Mouse (Mus musculus) spleen, adult 2 months (tissue): ENCODE measurements around the gene Hspd1. TPM values are rescaled to one million over a fixed set of nuclear protein-coding genes. Genes with fewer than 3 reads are reported as not detected.
"Not testable (repeated sequence)": the region's sequence is repeated elsewhere in the genome, so short reads cannot be mapped to it uniquely, and the experiment has no call there.

Experiments used
- DNase-seq, 2 experiments: peaks; one replicate each; pipeline versions ENCODE4 v3.0.0 to v3.0.0-alpha.2; 2012 to 2021; ENCODE audit warnings: low spot score in 2 of 2, low read depth in 1 of 2
- H3K27ac ChIP-seq: fragments of 200-500 bp; 2 replicates; pipeline ENCODE4 v1.5.1; 2012; ENCODE audit warnings: low read length, inconsistent platforms; ENCODE audit not compliant: insufficient read depth
- H3K27me3 ChIP-seq: fragments of 200-500 bp; 2 replicates; pipeline ENCODE4 v1.6.1; 2012; ENCODE audit warnings: mild to moderate bottlenecking, moderate library complexity, low read length, inconsistent platforms; ENCODE audit not compliant: control insufficient read depth, insufficient read depth
- H3K36me3 ChIP-seq: fragments of 200-500 bp; 2 replicates; pipeline ENCODE4 v1.6.1; 2012; ENCODE audit warnings: mild to moderate bottlenecking, low read length, inconsistent platforms; ENCODE audit not compliant: control insufficient read depth, insufficient read depth
- H3K4me1 ChIP-seq: fragments of 200-500 bp; 2 replicates; pipeline ENCODE4 v1.6.1; 2011; ENCODE audit warnings: inconsistent platforms; ENCODE audit not compliant: control insufficient read depth, insufficient read depth, insufficient read length
- H3K4me3 ChIP-seq: fragments of 200-500 bp; 2 replicates; pipeline ENCODE4 v1.5.1; 2011; ENCODE audit warnings: mild to moderate bottlenecking, inconsistent platforms; ENCODE audit not compliant: insufficient read depth, insufficient read length; ENCODE audit errors: extremely low read depth
- CTCF ChIP-seq: fragments of 200-500 bp; IDR thresholded peaks from 2 replicates; pipeline ENCODE4 v1.5.1; 2011; ENCODE audit warnings: mild to moderate bottlenecking, inconsistent platforms; ENCODE audit not compliant: insufficient read depth, insufficient read length, insufficient replicate concordance; ENCODE audit errors: extremely low read depth
- POLR2A ChIP-seq: fragments of 200-500 bp; IDR thresholded peaks from 2 replicates; pipeline ENCODE4 v1.6.1; 2011; ENCODE audit warnings: low read depth, low read length, inconsistent platforms
- WGBS: fragments of 180-500 bp; shearing (Covaris S2); methylation state at CpG from one replicate; pipeline ENCODE4 v1.1.7; 2018; 5-methylcytosine and 5-hydroxymethylcytosine counted together
- polyA plus RNA-seq: library from polyadenylated mRNA; depleted of rRNA; stranded (reverse); fragments of >200 nt; gene quantifications from 2 replicates; pipeline ENCODE4 v1.2.3, GENCODE M21; 2012

The Hspd1 gene
- polyA plus RNA-seq, 1 experiment: 9.2 TPM

GRCm38 (mm10) chr1:55130943-55131401 is 42.9 kb upstream of the Hspd1 start, which contains the start of gene Mob4:
Mob4 (plus strand) TSS chr1:55131231.
- peak; percentile 84 to 87 for DNase-seq
- H3K4me1 ChIP-seq: peaks cover 6% of the 10 kb centered on the region
- H3K4me3 ChIP-seq: peak within 1 kb of the TSS; percentile 92
- no peaks in the 10 kb centered on the region for H3K27me3 ChIP-seq
- H3K27ac ChIP-seq: peak within 1 kb of the TSS; percentile 96
- TF ChIP-seq POLR2A: peak; percentile 68
- TF ChIP-seq CTCF: no peak
- no peaks in the 10 kb centered on the region; the same call in 1 of the 2 replicates for H3K36me3 ChIP-seq
- WGBS: 1% methylated on average over 42 of the region's 42 CpGs

GRCm38 (mm10) chr1:55130190-55130916 is 42.3 kb upstream of the Hspd1 start:
- peak overlapping the region; percentile 52 for H3K4me3 ChIP-seq
- no peaks in the 10 kb centered on the region; the same call in 1 of the 2 replicates for H3K36me3 ChIP-seq
- WGBS: 55% methylated on average over 10 of the region's 10 CpGs
- peaks cover 6% of the 10 kb centered on the region for H3K4me1 ChIP-seq
- no peak for DNase-seq
- peak overlapping the region; percentile 70 for H3K27ac ChIP-seq
- no peak for TF ChIP-seq CTCF
- TF ChIP-seq POLR2A: no peak
- H3K27me3 ChIP-seq: no peaks in the 10 kb centered on the region

- no peak for DNase-seq
- Histone ChIP-seq H3K27me3 (no peaks in the 10 kb centered on the region), H3K4me3 (no peak overlapping the region), H3K4me1 (peaks cover 6% of the 10 kb centered on the region), H3K27ac (no peak overlapping the region), H3K36me3 (no peaks in the 10 kb centered on the region)
- WGBS: 76% methylated on average over 5 of the region's 5 CpGs
- TF ChIP-seq POLR2A (no peak), CTCF (no peak)
Observed at GRCm38 (mm10) chr1:55129716-55130115, 41.7 kb upstream of the Hspd1 start.

DNA sequence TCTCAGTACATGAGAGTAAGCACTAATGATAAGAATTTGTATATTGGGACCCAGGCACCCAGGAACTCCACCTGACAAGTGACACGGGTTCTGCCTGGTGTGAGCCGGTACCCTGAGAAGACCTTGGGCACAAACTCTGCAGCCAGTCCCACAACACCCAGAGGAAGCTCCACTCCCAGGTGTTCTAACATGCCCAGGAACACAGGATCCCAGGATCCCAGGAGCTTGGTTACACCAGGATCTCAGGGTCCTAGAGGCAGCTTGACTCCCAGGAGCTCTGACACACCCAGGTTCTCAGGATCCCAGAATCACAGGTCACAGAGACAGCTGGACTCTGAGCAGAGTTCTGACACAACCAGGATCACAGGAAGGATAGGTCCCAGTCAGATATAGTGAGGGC is 36.1 kb upstream of the Hspd1 start:
- not testable (repeated sequence) for DNase-seq, H3K27me3 ChIP-seq, H3K36me3 ChIP-seq, H3K27ac ChIP-seq, H3K4me3 ChIP-seq, H3K4me1 ChIP-seq
- WGBS: 94% methylated on average over 2 of the region's 2 CpGs

DNA sequence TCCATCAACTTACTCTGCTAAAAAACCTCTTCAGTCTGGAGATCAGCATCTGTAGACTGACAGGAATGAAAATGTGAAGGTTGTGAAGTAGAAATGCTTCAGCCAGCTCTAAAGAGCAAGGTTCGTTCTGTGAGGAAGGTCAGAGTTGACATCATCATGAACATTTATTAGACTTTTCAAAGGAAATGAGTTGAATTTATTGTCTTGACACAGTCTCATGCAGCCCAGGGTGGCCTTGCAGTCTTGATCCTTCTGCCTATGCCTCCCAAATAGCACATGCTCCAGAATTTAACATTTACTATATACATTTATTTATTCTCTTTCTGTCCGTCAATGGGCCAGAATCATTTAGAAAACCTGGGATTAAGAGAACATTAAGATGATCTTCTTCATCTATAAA is 35.5 kb upstream of the Hspd1 start:
- no peaks in the 10 kb centered on the region for H3K27me3 ChIP-seq
- no peak overlapping the region for H3K4me3 ChIP-seq
- no peak for DNase-seq
- TF ChIP-seq POLR2A: no peak
- no peaks in the 10 kb centered on the region for H3K4me1 ChIP-seq
- no peak overlapping the region for H3K27ac ChIP-seq
- WGBS: 90% methylated on average over 2 of the region's 2 CpGs
- no peaks in the 10 kb centered on the region; the same call in 1 of the 2 replicates for H3K36me3 ChIP-seq

DNA sequence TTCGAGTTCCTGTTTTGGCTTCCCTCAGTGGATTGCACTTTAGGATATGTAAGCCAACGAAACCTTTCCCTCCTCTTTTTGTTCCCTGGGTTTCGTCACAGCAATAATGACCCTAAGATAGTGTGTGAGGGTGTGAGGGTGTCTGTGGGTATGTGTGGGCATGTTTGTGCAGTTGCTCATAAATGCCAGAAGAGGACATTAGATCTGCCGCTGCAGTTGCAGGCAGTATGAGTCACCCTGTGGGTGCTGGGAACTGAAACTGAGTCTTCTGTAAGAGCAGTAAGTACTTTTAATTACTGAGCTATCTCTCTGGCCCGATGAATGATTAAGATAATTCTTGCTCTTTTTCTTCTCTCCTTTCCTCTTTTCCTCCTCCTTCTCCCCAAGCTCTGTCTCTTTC is 35.0 kb upstream of the Hspd1 start:
- no peak for DNase-seq
- no peaks in the 10 kb centered on the region for H3K4me1 ChIP-seq
- no peak overlapping the region for H3K27ac ChIP-seq
- H3K27me3 ChIP-seq: no peaks in the 10 kb centered on the region
- H3K4me3 ChIP-seq: no peak overlapping the region
- H3K36me3 ChIP-seq: no peaks in the 10 kb centered on the region; the same call in 1 of the 2 replicates
- 89% methylated on average over 5 of the region's 5 CpGs for WGBS
- no peak for TF ChIP-seq CTCF
- TF ChIP-seq POLR2A: no peak

DNA sequence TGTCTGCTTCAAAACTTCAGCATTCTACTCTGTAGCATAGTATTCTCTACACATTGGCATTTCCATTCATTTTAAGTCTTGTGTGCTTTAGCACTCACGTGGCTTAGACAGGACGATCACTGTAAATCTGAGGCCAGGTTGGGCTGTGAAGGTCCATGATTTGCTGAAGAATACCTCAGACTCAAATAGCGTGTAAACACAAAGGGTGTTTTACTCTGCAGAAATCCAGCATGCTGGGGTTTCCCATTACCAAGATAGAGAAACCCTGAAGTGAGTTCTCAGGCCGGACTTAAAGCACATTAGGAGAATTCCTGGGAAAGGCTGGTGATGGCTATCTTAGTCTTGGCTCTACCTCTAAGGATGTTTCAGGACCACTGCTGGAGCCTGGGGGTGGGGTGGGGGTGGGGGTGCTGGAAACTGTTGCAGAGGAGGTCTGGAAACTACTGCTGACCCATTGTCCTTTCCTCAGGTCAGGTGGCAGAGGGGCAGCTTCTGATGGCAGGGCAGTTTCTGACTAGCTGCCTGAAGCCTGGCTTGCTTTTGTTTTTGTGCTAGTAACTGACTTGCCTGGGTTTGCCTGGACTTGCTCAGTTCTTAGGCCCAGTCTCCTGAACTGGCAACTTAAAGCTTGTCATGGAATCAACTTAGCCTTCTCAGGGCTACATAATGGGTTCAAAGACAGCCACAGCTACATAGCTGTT is 21.2 kb upstream of the Hspd1 start:
- H3K4me1 ChIP-seq: no peaks in the 10 kb centered on the region
- no peaks in the 10 kb centered on the region for H3K36me3 ChIP-seq
- H3K27ac ChIP-seq: no peak overlapping the region
- H3K4me3 ChIP-seq: no peak overlapping the region
- no peaks in the 10 kb centered on the region for H3K27me3 ChIP-seq
- WGBS: 93% methylated on average over 4 of the region's 4 CpGs
- no peak for DNase-seq
- TF ChIP-seq CTCF (no peak), POLR2A (no peak)
